Mouse (Mus musculus): ENCODE measurements at regions not wholly inside any gene's neighbourhood (a gene's known extent, or its start where the extent isn't known, plus 50 kb on each side); places are given as distances from the start of the nearest gene placed in this dataset.

- in situ Hi-C loops (cut with MboI, MseI) = no loop called here
Measured at GRCm38 (mm10) chr15:52954715-52955593, 929.8 kb upstream of the Gm7489 start.

DNA sequence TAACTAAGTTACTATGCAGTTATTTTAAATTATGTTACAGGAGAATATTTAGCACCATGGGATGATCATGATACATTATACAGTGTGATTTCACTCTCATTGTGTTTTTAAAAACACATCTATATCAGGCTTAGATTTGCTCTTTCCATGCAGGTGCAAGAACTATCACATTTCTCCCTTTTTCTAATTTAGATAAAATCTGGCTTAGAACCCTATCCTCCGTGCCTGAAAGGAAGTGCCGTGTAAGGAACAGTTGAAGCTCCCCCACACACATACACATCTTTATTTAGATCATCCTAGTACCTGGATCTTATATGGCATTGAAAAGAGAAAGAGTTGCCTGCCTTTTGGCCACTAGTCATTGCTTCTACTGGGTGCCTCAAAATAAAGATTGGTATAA is 925.0 kb upstream of the Gm7489 start:
- in situ Hi-C loops (cut with MboI, MseI) = no loop called here

DNA sequence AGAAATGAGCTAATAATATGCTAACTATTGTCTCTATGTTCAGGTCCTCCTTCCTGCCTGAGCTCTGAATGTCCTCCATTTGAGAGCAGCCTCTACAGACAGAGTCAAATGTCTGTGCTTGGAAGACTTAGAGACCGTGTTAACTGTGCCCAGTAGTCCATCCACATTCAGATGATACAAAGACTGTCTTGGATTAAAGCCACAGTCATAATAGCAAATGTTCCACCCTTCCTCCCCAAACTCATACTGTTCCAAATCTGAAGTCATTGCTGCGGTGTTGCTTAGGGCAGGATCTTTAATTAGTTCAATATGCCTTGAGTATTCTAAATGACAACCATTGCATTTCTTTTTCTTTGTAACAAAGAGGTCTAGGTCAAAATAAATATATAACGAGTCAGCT is 923.2 kb upstream of the Gm7489 start:
- in situ Hi-C loops (cut with MboI, MseI) = no loop called here

- in situ Hi-C loops (cut with MboI, MseI) = no loop called here
Measured at GRCm38 (mm10) chr15:52963918-52964317, 920.8 kb upstream of the Gm7489 start.

DNA sequence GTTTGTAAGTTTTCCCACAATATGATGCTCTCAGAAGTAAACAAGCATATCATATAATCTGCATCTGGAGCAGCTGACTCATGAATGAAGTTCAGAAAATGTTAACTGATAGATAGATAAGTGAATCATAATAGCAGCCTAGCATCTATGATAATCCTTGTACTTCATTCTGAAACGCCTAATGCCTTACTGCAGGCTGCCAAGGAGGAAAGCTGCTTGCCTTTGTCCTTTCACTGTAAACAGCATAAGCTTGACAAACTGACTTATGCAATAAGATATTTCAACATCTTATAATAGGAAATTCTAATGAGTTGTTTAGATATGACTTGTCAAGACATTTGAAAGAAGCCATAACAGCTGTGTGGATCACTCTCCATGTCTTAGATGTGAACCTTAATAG is 920.3 kb upstream of the Gm7489 start:
- in situ Hi-C loops (cut with MboI, MseI) = no loop called here

DNA sequence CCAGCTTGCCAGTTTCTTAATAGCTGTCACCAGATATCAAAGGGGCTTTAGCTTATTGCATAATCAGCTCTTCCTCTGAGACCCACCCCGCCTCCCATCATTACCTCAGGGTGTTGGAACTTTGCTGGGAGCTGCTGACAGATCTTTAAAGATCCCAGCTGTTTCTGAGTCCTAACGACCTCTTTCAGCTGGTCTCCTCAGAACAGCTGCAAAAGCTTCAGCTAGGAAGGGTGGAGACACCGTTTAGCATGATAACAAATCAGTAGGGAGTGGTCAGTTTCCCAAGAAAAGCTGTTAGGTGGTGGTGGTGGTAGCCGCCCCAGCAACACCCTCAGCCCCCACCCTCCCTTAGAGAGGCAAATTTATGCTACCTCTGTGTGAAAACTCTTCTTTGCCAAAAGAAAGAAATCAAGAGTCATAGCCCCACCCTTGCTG is 916.9 kb upstream of the Gm7489 start:
- in situ Hi-C loops (cut with MboI, MseI) = no loop called here

- in situ Hi-C loops (cut with MboI, MseI) = no loop called here
Measured at GRCm38 (mm10) chr15:52982821-52983220, 901.9 kb upstream of the Gm7489 start.

- in situ Hi-C loops (cut with MboI, MseI) = no loop called here
Measured at GRCm38 (mm10) chr15:52990580-52990979, 894.1 kb upstream of the Gm7489 start.

DNA sequence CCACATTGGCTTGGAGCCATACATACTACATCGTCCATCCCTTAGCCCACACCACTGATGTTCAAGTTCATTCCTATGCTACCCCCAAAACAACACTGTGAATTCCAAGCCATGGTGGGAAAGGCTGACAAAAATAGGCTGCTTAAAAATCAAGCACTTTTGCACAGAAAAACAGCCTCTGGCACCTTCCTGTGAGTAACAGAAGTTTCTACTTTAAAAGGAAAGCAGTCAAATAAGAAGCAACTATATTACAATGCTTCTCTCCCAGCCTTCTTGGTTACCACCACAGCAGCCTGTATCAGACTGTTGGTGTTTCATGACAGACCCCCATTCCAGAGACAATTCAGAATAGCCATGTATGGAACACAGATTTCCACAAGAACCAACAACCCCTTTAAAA is 890.4 kb upstream of the Gm7489 start:
- in situ Hi-C loops (cut with MboI, MseI) = no loop called here

- in situ Hi-C loops (cut with MboI, MseI) = no loop called here
Measured at GRCm38 (mm10) chr15:52999200-52999599, 885.5 kb upstream of the Gm7489 start.

- in situ Hi-C loops (cut with MboI, MseI) = no loop called here
Measured at GRCm38 (mm10) chr15:52999776-53000175, 884.9 kb upstream of the Gm7489 start.

GRCm38 (mm10) chr15:53001429-53001828 is 883.3 kb upstream of the Gm7489 start:
- in situ Hi-C loops (cut with MboI, MseI) = no loop called here

DNA sequence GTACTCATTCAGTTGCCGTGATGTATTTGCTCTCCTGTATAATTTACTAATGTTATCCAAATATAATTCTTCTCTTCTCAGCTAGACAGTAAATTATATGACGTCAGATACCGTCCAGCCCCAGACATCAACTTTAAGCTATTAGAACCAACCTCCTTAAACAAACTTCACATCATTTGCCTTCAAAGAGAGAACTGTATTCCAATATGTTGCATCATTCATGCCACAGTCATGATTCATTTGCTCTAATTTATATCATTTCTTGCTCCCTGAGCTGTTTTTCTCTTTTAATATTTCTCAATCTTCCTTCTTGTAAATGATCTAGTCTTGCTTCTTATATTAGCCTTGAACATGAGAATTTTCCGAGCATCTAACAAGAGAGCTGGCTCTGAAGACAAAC is 882.7 kb upstream of the Gm7489 start:
- in situ Hi-C loops (cut with MboI, MseI) = no loop called here

DNA sequence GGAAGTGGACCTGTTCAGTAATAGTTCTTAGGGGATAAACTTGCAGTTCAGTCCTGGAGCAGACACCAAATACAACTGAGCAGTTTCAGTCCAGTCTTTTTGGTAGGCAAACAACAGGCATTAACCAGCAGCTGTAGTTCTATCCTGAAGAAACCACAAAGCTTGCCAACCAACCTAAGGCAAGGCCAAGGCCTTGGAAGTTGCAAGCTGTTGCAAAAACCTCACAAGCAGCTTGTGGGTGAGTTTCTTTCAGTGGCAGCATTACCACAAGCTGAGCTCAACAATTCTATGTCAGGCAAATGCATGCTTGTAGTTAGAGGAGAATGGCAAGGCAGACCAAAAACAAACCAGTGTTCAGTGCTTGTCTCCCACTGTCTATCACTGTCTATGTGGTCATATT is 880.6 kb upstream of the Gm7489 start:
- in situ Hi-C loops (cut with MboI, MseI) = no loop called here

GRCm38 (mm10) chr15:53006844-53007243 is 877.9 kb upstream of the Gm7489 start:
- in situ Hi-C loops (cut with MboI, MseI) = no loop called here

- in situ Hi-C loops (cut with MboI, MseI) = no loop called here
Measured at GRCm38 (mm10) chr15:53009337-53009736, 875.4 kb upstream of the Gm7489 start.
